Mouse (Mus musculus) cerebellum, adult 2 months (tissue): ENCODE results near the gene Sae1.

Experiments
- CTCF ChIP-seq: fragments of 200-500 bp; IDR thresholded peaks from 2 replicates; pipeline ENCODE4 v1.5.1; 2011; ENCODE audit warnings: low read depth, mild to moderate bottlenecking, control low read depth, low read length, moderate library complexity, borderline replicate concordance; ENCODE audit not compliant: insufficient read depth
- POLR2A ChIP-seq: fragments of 200-500 bp; IDR thresholded peaks from 2 replicates; pipeline ENCODE4 v1.6.1; 2011; ENCODE audit warnings: low read length, control low read depth, borderline replicate concordance; ENCODE audit not compliant: insufficient read depth

GRCm38 (mm10) chr7:16312672-16313311 lies 74.8 kb downstream of the Sae1 start:
- TF ChIP-seq CTCF (no peak), POLR2A (no peak)
